Mouse (Mus musculus): ENCODE measurements at regions not wholly inside any gene's neighbourhood (a gene's known extent, or its start where the extent isn't known, plus 50 kb on each side); places are given as distances from the start of the nearest gene placed in this dataset.

DNA sequence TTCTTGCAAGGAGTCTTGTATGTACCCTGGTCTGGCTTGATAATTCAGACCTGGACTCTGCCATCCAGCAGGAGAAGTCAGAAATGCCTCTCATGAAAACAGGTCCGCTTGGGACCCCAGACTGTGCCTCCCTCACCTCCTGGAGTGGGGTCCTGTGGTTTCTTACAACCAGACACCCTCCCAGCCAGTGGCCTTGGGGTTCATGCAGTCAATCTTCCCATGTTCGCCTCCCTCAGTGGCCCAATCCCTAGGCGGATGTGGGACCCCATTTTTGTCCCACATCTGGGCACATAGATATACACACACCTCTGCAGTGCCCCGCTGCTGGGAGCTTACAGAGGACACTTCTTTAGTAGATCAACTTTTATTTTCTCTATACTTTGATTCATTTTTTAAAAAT is 217.7 kb downstream of the Lrfn2 start:
- DNase-seq (ENCODE audit: low read depth, low spot score), result no peak

DNA sequence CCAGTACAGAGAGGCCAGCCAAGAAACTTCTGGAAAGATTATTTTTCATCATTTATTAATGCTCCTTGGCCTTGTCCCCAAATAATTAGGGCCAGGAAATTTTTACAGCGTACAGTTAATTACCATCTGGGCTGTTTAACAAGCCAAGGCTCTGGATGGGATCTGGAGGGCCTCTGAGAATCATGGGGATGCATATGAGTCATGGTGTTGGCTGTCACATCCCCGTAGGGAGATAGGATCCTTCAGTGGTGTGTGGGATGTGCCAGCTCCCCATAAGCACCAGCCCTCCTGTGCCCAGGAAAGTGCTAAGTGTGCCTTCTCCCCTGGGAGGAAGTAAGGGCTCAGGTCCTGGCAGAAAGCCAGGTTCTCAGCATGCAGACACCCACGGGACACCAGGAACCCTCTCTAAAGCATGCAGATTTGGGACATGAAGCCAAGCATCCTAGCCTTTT is 218.8 kb downstream of the Lrfn2 start:
- DNase-seq (ENCODE audit: low read depth, low spot score), result no peak

DNA sequence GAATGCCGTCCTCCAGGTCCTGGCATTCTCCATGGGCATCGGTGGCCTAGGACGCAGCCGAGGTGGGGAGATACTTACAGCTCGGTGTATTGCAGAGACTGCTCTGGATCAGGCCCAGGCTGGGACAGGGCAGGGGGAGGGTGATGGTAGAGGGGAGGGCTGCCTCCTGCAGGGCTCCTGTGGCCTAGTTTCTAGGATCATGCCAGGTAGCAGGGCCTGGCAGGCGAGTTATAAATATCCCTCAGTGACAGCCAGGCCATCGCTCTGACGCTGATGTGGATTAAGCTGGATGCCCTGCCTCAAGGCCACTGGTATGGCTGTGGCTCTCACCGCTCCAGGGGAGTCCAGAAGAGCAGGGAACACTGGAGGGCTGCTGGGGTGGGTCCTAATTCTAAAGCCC is 221.8 kb downstream of the Lrfn2 start:
- no peak for DNase-seq (ENCODE audit: low read depth, low spot score)

DNA sequence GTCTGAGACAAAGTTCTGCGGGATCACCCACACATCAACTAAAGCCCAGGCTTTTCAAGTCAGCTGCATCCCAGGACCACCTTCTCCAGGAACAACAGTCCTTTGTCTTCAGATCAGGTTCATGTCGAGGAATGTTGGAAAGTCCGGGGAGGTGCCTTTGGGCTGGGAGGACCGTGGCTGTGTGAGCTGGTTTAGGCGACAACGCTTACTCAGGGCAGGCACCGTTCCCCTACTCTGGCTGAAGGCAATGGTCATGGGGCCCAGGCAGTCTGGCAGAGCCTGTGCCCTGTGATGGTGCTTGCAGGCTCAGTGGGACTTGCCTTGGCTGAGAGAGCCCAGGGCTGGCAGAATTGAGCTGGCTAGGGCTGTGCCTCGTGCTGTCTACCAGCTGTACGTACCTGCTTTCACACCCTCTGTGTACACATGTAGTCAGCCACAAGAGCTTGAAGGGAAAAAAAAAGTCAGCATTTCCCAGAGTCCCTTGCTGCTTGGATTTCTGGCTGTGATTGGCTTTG is 222.9 kb downstream of the Lrfn2 start:
- no peak for DNase-seq (ENCODE audit: low read depth, low spot score)

DNA sequence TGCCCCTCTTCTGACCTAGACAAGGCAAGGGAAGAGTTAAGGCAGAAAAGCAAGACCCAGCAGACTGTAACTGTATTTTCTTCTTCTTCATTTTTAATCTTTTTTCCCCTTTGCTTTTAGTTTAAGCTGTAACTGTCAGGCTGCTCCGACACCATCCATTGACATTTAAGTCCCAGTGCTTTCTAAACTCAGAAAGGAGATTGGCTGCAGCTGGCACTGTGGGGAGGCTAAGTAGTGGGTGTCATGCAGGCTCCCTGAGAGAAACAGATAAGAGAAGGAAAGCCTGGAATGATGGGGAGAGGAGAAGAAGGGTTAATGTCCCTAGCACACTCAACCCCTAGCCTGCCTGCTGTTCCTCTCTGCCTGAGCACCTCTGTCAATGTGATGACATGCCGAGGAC is 225.4 kb downstream of the Lrfn2 start:
- no peak for DNase-seq (ENCODE audit: low read depth, low spot score)

DNA sequence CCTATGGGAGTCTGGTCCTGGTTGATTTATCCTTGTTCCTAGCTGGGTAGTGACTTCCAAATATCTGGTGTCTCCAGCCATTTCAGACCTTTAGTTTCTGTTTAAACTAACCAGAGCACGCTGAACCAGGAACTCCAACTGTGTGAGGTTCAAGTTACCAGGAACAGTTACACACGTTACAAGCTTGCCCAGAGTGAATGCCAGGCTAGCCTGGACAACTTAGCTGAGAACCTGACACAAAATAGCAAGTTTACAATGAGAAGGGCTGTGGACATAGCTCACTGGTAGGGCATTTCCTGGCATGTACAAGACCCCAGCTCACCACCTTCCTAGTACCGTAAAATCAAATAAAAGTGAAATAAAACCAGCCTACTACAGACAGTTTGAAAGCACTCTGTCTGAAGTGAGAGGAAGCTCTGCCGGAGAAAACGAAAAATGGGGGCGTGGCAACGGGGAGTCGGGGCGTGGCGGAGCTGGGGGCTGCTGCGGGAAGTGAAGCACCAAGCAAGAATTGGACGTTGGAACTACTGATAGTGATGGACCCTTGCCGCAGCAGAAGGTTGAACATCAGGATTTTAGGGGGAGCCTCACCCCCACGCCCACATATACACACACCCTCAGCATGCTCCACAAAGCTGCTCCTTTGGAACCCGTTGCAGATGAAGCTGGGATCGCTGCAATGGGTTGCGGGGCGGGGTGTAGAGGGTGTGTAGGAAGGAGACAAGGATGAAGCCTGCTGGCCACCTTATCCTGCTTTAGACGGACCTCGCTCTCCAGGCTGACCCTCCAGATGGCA is 239.3 kb downstream of the Lrfn2 start:
- DNase-seq (ENCODE audit: low read depth, low spot score), result no peak

DNA sequence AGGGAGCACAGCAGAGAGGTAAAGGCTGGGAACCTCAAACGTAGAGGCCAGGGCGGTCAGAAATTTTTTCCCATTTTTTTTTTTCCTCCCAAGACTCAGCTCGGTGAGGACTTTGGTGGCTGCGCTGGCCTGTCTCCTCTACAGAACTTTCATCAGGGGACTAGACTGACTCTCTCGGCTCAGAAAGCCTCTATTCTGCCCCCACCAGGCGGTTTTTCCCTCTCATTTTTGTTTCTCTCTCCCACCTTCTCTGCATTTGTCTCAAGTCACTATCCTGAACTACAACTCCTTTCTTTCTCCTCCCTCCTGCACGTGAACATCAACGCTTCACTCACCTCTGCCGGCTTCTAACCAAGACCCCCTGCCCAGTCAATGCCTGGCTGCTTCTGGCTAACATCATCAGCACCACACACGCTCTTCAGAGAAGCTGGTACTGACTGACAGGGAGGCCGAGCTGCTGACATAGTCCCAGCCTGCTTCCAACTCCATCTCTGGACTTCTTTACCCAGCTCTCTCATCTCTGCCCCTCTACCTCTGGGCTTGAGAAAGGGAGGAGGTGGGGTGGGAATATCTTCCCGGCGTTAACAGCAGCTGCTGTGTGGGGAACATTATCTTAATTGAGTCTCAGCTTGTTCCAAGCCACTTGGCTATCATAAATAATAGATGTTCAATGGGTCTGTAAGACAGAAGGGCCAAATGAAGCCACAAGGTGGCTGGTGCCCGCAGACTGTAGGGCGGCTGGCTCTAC is 240.0 kb downstream of the Lrfn2 start:
- DNase-seq (ENCODE audit: low read depth, low spot score), result no peak

DNA sequence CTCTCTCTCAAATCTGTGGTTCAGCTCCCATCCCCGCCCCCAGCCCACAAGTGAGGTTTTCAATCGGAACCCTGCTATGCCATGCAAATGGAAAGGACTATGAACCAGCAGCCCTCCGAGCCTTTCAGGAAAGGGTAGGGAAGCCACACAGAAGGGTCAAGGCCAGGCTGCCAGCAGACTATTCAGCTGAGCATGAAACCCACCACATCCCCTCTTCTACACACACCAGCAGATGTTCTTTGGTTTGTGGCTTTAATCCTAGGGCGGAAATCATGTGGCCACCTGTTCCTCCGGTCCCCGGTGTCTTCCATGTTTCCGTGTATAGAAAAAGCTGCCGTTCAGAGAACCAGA is 240.6 kb downstream of the Lrfn2 start:
- no peak for DNase-seq (ENCODE audit: low read depth, low spot score)

DNA sequence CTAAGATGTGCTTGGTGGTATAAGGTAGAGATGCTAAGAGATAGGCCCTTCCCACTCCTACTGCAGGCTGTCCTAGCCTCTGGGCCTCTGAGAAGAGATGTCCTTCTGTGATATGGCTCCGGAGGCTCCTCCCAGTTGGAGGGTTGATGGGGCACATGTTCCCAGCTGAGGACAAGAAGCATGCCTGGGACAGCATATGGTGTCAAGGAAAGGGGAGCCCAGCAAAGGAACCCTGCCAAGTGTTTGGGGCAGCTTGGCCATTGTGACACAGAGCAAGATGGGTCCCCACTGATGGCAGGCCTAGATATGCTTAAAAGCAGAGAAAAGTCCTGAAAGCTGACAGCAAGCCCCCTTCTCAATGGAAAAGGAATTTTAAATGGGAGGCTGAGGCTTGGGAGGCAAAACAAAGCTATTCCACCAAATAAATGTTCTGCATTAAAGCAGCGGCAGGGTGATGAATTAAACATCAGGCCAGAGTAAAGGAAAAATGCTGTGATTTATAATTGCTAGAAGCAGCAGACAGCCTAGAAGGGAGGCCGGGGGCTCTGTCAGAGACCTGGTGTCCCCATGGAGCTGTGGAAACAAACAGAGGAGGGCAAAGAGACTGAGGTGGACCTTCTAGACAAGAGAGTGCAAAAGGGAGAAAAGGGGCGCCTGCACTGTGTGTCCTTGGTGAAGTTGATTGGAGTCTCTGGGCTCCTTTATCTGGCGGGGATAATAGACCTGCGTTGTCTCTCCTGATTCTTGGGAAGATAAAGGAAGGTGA is 246.0 kb downstream of the Lrfn2 start:
- no peak for DNase-seq (ENCODE audit: low read depth, low spot score)

DNA sequence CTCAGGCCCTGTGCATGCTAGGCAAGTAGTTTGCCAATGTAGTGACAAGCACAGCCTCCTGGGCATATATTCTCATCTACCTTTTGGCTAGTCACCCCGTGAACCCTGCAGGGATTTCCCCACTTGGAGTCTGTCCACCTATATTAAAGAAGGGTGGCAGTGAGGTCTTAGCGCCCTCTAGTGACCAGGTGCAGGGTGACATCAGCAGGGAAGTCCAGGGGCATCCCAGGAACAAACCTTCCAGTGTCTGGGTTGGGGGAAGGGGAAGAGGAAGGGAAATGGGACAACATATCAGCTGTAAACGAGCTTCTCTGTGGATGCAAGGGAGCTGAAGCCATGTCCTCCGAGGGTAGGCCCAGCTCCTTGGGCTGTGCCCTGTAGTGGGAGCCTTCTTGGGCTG is 245.7 kb upstream of the Mocs1 start:
- no peak for DNase-seq (ENCODE audit: low read depth, low spot score)

DNA sequence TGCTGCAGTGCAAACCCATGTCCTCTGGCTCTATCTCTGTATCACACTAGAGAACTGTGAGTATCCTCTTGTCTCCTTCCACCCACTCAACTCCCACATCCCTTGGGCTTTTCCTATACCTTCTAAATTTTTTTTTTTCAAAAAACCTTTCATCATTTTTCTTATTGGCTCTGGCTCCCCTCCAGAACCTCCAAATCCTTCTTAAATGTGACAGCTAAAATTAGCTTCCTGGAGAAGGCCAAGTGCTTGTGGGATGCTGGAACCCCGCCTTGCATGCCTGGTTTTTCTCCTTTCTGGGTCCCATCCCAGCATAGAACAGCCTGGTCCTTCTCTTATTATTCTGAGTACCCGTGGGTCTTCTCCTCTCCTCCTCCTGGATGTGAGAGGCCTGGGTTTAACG is 244.2 kb upstream of the Mocs1 start:
- DNase-seq (ENCODE audit: low read depth, low spot score), result no peak

DNA sequence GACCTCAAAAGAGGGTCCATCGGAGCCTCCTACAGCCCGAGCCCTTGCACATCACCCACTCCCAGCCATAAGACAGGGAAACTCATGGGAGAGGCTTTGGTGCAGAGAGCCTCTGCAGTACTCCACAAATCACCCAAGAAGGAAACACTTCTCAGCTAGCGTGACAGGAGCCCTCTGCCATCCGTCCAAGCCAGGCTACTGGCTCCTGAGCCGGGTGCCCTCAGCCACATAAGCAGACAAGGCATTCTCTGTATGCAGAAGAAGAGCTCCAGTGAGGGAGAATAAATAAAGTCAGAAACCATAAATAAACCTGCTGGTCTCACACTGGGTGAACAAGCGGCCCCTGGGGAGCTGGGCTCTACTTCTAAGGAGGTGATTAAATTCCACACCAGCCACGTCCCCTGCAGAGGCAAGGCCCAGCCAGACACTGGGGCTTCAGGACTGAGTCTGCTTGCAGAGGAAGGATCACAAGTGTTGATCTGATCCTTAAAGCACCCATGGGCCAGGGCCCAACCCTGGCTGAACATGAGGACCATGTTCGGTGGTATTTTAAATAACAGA is 243.0 kb upstream of the Mocs1 start:
- DNase-seq (ENCODE audit: low read depth, low spot score), result no peak

DNA sequence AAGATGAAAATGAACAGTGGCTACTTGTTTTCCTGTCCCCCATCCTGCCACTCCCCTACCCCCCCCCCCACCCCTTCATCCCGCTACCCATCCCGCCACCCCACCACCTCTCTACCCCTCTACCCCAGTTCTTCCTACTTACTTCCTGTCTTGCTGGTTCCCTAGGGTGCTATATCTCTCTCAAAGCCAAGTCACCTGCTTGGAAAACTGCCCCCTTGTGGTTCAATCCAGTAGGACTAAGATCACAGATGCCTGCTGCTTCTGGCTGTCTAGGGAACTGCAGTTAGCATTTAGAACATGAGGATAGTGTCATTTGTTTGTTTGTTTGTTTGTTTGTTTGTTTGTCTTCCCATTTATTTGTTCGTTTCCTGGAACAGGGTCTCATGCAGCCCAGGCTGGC is 238.4 kb upstream of the Mocs1 start:
- DNase-seq (ENCODE audit: low read depth, low spot score), result no peak

DNA sequence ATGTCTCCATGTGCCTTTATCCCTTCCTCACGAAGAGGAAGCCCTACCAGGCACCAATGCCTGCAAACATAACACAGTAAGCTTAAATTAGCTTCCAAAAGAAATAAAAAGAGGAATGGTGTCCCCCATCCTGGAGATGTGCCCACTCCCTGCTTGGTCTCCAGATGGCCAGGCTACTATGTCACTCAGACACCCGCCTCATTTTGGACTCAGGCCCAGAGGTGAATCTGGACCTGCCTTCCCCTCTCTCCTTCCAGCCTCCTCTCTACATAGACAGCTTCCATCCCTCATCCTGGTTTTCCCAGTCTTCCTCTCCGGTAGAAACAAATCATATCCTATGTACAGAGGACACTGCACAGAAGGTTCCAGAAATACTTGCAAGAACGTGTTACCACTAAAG is 237.8 kb upstream of the Mocs1 start:
- no peak for DNase-seq (ENCODE audit: low read depth, low spot score)

DNA sequence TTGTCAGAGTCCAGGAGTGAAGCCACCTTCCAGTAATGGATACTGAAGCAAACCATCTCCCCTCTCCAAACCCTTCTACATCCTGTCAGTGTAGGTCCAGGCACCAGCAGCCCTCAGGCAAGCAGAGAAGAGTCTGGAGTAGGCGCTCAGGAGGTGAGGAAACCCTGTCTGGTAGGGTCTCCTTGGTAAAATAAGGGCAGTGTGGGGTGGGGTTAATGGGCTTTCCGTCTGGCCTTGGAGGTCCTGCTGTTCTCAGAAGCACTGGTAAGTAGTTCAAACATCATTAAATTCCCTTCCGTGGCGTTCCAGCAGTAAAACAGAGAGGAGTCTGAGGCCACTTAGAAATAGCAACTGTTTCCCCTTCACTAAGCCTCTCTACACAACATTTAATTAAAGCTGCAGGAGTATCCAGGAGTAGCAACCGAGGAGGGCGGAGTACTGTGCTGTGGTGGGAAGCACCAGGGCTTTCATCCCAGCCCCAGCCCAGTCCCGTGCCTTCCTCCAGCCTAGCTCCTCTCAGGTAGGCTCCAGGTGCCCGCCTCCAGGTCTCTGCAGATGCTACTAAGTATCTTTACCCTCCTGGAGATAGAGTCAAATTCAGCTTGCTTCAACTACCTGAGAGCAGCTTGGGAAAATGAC is 232.0 kb upstream of the Mocs1 start:
- no peak for DNase-seq (ENCODE audit: low read depth, low spot score)

DNA sequence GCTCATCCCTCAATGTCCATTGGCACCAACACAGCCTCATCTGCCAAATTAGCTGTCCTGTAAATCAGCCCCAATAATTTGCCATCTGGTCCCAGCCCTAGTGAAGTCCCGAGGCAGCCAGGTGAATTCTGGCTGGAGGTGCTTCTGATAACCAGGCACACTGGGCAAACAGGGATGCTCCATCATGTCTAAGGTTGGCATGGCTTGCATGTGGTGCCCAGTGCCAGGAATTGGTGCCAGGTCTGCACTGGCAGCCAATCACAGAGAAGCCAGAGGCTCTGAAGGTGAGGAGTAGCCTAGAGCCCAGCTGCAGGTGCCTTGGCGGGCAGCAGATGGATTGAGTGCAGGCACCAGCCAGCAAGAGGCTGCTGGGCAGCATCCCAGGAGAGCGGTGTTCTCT is 226.7 kb upstream of the Mocs1 start:
- no peak for DNase-seq (ENCODE audit: low read depth, low spot score)

DNA sequence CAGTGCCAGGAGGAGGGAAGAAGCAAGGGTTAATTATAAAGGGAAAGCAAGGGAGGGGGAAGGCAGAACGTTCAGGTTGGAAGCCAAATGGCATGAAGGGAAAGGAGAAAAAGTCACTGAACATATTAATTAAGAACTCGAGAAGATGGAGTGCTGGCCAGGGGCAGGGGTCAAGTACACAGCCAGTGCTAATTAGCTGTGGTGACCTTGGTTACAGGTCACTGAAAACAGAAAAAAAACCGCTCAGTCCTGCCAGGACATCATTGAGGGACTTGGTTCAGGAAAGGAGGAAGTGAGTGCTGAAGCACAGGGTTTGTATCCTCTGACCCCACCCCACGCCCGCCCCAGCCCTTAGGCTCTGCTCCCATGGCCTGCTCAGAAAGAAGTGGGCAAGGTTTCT is 223.1 kb upstream of the Mocs1 start:
- DNase-seq (ENCODE audit: low read depth, low spot score), result no peak

DNA sequence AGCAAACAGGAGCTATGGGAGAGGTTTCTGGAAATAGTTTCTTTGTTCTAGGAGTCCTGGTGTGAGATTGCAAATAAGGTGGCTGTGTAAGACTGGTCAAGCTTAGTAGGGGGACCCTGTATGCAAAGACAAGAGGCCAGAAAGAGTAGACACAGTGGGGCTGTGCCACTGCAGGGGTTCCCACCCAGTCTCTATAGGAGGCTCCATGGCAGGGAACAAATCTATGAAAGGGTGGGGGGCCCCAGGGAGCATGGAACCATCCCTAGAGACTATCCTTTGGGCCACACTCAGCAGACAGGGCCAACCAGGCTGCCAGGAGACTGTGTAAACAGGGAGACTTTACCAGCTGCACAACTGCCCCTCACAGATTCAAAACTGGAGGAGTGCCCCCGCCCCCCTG is 222.6 kb upstream of the Mocs1 start:
- DNase-seq (ENCODE audit: low read depth, low spot score), result no peak

DNA sequence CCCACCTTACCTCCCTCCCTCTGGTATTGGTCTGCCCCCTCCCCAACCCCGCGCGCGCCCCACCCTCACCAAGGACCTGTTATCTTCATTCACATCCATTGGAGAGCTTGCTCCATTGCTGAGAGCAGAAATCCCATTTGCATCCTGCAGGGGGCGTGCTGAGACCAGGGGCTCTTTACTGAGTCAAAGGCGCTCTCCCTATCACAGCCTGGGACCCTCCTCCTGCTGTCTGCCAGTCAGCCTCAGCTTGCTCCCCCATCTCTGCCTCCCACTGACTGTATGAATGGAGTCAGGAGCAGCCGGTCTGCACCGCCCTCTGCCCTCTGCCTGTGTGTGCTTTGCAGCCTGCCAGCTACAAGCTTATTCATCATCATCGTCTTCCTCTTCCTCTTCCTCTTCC is 221.5 kb upstream of the Mocs1 start:
- DNase-seq (ENCODE audit: low read depth, low spot score), result no peak

DNA sequence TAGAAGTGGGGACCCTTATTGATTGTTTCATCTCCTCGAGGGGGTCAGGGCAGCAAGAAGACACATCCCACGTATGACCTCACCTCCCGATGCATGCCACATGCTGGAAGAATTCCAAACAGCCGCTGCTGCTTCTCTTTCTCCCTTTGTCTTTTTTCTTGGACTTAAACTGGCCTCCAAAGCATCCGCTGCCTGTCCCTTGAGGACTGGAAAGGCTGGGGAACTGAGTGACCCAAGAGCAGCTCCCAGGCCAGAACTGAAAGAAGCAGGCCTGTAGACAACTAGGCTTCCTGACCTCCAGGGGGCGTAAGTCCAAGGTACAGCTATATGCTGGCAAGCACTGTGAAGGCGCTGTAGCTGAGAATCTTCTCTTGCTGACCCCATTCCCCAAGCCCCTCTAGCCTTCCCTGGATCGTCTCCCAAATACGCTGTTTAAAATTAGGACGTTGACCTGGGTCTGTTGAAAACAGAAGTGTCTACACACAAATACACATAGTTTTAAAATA is 219.8 kb upstream of the Mocs1 start:
- no peak for DNase-seq (ENCODE audit: low read depth, low spot score)

DNA sequence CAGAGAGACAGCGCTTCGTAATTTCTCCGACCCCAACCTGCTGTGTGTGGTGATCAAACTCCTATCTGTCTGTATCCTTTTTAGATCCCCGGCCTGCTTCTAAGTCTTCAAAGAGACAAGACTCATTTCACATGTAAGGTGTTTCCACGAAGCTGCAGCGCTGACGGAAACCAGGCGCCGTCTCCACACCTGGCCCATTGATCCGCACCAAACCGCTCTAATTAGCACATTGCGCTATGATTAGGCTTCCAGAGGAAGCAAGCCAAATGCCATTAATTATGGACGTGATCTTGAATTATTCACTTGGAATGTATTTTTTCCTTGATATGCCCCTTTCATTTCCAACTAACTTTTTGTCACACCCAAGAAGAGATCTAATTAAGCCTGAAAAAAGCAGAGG is 215.2 kb upstream of the Mocs1 start:
- no peak for DNase-seq (ENCODE audit: low read depth, low spot score)

Measured in A20 (cell line).